Mouse (Mus musculus) spleen, postnatal 4 days (tissue): ENCODE measurements at regions not wholly inside any gene's neighbourhood (a gene's known extent, or its start where the extent isn't known, plus 50 kb on each side); places are given as distances from the start of the nearest gene placed in this dataset.

Experiments
- DNase-seq, 2 experiments: peaks; one replicate each; pipeline ENCODE4 v3.0.0; 2022; ENCODE audit warnings: low spot score in 2 of 2

DNA sequence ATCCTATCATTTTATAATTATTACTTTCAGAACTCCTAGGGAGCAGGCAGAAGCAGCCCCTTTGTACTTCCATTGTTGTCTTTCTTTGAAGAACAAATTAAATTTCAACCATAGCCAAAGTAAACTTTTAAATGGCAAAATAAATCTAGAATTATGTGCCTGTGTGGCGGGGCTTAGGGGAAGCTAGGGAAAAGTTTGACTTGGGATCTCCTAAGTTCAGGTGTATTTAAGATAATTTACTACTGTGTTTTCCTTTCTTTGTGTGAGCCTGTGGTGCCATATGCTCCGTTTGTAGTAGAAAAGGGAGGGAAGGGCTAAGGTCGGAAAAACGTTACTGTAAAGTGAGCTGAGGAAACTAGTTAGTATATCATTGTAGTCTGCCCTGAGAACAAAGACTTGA, 1062.5 kb upstream of the Zeb2 start:
- DNase-seq: no peak

DNA sequence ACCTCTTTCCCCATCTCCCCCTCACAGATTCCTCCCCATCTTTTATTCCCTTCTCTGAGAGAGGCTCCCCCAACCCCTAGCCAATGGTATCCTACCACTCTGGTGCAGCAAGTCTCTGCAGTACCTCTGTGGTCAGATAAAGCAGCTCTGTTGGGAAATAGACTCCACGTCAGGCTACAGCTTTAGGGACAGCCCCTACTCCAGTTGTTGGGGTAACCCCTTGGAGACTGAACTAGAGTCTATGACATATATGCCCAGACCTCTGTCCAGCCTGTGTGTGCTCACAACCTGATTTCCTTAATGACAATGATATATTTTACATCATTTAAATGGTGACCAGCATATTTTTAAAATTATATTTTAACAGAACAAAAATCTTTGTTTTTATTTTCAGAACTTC, 1051.3 kb upstream of the Zeb2 start:
- DNase-seq: no peak

DNA sequence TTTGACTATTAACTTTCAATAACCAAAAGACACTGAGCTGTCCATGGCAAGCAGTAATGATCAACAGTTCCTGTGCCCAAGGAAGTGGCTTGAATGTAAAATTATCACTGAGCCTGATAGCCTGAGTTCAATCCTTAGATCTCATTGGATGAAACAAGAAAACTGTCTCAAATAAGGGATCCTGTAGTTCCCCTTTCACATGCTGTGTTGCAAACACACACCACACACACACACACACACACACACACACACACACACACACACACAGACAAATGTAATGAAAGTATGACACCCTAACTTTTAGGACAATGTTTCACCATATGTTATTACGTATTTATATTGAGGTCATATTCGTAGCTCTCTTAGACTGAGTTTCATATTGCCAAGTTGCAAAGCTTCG, 1032.7 kb upstream of the Zeb2 start:
- no peak for DNase-seq

DNA sequence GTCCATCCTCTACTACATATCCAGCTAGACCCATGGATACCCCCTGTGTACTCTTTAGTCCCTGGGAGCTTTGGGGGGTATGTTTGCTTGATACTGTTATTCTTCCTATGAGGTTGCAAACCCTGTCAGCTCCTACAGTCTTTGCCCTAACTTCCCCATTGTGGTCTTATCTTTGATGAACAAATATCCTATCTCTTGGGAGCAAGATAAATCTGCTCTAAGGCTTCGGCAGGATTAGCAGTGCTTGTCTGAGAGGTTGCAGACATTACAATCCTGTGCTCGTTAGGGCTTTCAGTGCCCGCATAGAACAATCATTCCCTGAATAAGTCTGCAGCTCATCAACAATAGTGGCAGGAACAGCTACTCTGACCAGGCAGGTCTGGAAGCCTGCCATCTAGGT, 1002.7 kb upstream of the Zeb2 start:
- no peak for DNase-seq

DNA sequence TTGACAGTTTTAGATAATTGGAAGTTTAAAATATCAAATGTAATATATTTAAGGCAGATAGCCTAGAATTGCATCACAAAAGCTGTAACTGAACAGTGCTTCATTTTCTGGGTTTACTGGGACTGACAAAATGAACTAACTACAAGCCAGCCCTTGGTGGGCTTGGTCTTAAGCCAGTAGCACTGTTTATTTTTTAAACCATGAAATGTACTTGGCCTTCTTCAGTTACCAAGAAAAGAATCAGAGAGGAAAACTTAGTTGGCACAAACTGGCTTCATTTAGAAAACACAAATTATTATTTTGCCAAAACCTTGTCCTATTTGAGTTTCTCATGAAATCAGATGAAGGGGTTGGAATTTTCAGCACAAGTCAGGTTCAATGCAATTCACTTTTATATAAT, 989.8 kb upstream of the Zeb2 start:
- no peak for DNase-seq

DNA sequence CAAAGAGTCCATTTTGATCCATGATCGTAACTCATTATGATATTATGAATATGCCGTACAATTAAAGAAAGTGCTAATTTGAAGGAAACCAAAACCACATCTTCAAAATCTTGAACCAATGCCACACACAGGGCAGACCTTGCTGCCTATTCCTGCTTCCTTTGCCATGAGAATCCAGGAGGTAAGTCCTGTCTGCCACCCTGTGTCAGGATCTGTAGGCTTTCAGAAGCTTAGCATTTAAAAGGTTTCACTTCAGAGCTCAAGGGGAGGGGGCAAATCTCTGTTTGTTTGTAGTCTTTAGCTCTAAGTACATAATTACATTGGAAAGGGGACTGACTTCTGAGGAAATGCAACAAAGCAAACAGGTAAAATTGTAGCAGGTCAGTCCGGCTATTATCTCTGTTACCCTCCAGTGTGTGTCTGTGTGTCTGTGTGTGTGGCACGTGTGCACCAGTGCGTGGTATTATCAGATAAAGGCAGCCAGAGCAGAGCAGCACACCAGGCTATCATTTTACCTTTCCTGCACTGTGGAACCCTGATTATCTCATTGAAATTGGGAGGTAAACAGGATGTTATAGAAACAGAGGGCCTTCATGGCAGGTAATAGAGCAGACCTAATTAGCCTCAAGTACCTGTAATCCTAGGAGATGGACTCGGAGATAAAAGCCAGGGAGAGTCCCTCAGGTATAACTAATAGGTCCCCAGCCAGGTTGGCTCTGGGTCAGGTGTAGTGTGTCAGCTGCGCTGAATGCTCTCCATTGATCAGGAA, 948.0 kb upstream of the Zeb2 start:
- DNase-seq: no peak

DNA sequence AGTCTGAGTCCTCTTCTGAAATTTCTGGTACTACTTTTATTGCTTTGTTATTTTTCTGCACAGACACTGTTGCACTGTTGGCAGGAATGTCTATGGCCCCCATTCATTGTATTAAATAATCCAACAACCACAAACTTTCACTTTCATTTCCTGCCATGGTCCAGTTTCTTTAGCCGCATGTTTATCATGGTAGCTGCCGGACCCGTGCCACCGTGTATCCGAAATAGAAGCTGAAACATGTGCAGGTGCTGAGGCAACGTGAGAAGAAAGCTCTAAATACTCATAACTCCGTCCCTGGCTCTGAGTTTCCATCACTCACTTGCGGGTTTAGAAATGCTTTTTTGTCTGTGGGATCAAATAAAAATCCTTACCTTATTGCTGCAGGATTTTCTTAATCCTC, 938.5 kb upstream of the Zeb2 start:
- DNase-seq: no peak

DNA sequence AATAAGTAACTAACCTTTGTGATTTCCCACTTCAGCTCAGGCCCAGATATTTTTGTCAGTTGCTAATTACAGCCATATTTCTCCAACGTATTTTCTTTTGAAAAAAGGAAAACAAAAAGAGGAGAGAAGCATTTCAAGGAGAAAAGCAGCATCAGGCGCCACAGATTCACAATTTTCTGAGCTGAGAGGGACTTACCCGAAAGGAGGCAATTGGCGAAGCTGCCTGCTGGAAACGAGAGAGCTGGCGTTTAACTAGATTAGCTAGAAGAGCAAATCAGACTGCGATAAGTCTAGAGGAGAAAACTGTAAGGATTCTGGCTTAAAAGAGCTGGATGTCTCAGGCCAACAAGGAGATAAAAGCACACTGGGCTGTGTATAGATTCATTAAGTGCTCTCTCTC, 937.7 kb upstream of the Zeb2 start:
- DNase-seq: no peak

DNA sequence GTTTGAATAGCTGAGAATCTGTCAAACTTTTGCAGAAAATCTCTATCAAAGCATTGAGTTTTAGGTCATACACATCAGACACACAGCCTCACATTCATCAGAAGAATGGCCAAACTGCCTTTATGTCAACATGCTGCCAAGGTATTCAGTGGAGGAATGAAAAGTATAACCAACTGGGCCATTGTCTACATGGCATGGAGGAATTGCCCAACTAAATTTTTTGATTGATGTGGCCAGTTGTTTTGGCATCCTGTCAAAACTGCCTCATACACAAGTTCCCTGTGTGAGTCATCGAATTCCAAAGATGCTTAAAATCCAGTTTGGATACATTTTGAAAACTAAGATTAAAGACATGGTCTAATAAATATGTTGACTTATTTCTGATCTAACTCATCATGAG, 904.7 kb upstream of the Zeb2 start:
- no peak for DNase-seq

DNA sequence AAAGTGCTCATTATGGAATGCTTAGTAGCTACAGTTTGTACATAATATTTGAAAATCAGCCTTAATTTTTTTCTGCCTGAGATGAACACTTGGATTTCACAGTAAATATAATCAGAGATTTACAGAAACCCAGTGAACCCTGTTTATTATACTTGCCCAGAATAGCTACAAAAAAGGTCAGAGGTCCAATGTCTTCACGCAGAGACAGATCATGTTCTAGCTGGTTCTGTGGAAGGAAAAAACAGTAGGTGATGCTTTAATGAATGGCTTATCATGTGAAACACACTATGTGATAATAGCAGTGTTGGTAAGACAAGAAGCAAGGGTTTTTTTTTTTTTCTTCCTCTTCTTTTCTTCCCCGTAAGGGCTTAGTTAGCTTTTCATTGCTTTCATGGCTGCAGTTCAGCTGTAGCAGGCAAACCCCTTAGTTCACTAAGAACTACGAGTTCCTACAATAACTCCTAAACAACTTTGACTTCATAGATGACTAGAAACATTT, 896.6 kb upstream of the Zeb2 start:
- no peak for DNase-seq

DNA sequence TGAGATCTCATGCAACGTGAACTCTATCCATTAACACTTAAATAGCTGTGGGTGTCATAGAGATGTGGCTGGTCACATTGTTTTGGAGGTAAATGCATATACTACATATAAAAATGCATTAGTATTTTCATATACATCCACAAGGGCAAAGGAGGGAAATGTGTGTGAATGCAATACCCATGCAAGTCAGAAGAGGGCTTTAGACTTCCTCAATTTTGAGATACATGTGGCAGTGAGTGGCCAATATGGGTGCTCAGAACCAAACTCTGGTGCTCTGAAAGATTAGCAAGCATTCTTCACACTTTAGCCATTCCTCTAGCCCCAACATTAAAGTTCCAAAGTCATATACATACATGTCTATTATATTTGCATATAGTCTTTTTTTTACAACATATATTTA, 895.5 kb upstream of the Zeb2 start:
- no peak for DNase-seq

DNA sequence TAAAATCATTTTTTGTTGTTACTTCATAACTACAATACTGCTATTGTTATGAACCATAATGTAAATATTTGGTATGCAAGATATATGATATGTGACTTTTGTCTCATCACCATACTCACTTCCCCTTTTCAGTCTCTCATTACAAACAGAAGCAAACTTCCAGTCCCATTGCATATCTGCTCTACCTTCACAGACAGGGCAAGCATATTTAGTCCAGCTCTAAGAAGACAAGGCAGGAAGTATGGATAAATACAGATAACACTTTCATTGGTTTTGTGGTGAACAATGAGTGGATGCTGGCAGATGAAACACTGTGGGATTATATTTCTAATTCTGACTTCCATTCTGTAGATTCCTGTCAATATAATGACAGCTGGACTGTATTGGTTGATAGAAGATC, 858.0 kb upstream of the Zeb2 start:
- no peak for DNase-seq

DNA sequence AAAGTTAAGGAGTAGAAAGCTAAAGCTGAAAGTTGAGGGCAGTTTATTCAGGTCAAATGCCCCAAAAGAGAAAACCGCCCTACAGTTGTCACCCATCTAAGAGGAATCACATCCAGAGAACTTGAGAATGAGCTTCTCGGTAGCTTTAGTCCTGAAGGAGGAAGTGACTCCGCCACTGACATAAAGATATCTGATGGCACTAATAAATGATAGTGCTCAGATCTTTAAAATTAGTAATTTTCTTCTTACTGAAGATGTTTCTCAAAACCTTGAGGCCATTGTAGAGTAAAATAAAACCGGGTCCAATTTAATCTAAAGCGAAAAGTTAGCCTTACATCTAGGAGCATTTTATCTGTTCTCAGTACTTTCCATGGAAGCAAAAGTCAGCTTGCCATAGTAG, 851.4 kb upstream of the Zeb2 start:
- no peak for DNase-seq

DNA sequence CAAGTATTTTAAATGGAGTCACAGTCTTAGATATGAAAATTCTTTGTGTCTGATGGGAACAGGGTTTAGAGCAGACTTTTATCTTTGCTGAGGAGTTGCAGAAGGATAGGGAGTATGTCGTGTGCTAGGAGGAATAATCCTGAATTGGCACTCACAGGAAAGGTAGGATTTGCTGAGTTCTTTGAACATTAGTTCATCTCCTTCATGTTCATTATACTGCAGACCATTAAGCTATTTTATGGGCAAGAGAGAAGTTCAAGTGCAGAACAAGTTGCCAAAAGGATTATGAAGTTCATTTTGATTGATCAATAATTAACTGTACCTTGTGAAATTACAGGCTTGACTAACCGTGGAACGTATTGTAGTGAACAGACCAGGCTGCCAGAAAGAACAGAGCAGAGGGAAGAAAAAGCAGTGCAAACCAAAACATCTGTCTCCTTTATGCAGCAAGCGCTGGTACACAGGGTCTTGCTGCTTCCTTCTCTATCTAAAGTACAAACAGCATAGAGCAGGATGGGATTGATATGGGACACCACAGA, 839.7 kb upstream of the Zeb2 start:
- no peak for DNase-seq

DNA sequence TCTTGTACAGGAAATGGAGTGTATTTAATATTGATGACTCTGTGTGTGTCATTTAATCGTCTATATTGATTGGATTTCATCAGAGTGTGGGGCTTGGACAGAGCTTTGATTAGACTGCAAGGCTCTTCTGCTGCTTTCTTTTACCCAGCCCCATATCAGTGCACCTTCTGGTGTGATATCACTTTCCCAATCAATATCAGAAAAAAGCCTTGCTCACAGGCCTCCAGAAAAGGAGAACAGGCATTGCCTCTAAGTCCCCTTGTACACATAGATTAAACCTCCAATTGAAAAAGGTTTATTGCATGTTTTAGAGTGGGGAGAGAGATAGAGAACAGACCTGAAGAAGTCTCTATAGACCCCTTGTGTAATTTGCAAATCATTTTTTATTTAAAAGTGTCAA, 831.6 kb upstream of the Zeb2 start:
- no peak for DNase-seq

DNA sequence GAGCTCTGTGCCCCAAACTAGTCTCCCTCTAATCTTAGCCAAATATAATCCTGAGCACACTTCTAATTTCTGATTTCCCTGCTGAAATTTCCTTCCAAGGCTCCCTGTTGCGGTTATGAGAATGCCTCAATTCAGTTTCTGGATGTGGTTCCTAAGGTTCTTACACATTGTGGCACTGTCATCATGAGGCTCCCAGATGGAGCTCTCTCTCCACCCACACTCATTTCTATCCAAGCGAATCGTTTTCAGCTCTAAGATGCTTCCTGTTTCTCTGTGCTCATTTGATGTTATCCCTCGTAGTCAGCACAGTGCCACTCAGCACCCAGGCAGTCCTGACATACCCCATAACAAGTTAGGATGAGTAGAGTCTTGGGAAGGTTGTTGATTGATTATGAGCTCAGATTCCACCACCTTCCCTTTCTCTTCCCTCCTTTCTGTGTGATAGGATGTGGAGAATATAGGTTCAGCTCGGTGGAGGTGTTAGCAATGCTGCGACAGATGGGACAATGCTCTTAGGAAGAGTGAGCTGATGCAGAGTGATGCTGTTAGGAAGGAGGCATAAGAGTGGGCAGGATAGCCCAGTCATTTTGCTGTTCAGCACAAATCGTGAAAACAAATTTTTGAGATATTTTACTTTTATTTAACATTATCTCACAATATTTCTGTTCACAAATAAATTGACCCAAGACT, 808.7 kb upstream of the Zeb2 start:
- DNase-seq: no peak

DNA sequence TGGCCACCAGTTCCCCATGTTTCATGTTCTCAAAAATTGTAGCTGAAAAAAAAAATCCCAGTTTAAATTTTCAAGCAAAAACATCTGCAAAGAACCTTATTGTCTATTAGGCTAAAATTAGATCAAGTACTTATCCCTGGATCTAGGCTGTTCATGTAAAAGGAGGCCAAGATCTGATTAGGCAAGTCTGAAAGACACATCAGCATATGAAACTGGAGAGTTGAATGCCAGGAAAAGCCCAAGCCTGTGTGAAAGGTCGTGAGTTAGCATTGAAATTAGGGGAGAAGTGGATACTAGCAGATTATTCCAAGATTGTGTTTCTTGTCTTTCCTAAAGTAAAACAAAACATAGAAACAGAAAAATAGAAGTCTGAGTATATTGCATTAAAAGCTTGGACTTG, 791.7 kb upstream of the Zeb2 start:
- DNase-seq: no peak

DNA sequence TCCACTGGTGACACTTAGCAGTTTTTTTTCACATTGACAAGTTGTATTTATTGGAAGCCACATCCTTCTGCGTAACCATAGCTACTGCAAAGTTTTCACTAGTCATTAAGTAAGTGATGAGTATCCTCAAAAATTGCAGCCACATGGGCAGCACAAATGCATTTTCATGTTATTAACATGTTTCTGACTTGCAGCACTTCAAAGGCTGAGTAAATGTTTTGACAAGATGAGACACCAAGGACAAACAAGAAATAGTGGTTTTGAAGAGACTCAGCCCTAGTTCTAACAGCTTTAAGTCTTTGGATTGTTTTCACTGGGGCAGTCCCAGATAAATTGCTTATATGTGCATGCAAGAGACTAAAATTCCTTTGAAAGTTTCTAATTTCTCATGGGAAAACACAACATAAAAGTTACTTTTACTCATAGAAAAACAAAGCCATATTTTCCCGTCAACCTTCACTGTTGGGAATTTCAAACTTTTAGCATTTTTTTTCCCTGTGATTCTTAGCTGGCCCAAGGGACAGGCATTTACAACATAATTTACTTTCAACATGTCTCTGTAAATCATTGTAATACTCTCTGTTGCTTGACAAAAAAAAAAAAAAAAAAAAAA, 787.5 kb upstream of the Zeb2 start:
- DNase-seq: no peak

DNA sequence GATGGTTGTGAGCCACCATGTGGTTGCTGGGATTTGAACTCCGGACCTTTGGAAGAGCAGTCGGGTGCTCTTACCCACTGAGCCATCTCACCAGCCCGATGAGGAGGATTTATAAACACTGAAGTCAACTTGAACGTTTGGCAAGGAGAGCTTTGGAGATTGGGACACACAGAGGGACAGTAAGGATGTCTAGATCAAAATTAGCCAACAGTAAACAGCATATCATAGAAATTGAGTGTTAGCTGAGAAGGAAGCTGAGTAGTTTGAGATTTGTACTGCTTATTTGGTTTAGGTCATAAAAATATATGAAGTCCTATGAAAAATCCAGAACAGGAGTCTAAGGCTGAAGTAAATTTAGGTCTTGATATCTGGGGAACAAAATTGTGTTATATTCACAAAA, 786.9 kb upstream of the Zeb2 start:
- DNase-seq: no peak

DNA sequence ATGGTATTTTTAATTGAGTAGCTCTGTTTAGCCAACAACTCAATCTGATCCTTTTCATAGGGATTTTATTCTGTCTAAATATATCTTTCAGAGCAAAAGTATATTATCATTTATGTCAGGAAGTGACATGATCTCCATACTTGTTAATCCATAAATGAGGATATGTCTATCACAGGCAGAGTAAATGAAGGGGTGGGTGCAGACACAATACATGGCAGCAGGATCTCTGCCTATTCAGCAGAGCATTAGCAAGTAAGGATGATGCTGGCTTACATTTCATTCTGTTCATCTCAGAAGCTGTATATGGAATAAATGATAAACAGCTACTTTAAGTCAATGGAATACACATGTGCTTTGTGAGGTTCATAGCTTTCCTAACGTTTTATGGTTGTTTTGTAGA, 786.2 kb upstream of the Zeb2 start:
- DNase-seq: no peak

DNA sequence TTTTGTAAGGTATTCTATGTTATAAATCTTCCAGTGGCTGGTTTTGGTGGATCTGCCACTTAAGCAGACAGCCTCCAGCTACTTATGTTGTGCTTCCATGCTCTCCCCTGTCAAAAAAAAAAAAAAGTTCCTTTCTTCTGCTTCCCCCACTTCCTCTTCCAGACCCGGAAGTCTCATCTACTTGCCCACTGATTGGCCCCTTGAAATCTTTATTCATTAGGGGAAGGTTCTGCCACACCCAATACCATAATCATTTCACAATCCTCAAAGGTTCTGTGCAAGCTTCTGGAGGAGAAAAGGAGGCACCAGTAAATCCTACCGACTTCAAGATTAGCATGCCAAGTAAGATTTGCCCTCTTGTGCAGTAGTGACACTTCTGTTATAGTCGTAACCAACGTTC, 784.7 kb upstream of the Zeb2 start:
- DNase-seq: no peak

DNA sequence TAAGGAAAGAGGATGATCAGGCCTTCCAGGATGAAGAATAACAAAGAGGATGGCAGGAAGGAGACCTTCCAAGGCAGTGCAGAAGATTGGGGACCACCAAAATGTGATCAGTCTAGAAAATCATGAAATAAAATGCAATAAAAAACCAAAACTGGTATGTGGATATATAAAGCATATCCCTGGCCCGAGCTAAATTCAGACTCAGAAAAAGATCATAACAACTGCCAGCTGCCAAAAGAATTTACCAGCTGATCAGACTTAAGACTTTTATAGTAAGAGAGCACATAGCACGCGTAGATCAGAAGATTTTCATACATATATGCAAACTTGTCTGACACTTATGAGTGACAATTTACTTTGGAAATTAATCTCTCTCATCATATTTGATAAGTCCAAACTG, 767.5 kb upstream of the Zeb2 start:
- DNase-seq: no peak

DNA sequence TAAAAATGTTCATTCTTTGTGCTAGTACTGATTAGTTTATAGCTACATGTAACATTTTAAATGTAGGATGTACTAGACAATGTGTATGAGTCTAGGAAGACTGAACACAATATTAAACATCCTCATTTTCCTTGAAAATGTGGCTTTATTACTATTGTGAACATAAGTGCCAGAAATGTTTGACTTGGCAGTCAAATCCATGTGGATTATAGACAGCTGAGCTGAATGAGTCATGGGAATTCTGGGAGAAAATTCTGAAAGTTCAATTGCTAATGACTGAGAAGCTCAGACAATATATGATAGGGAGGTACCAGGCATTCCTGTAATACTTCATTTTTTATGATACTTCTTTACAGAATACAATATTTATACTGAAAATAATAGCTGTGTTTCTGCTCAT, 761.5 kb upstream of the Zeb2 start:
- no peak for DNase-seq
